Mouse (Mus musculus) liver, adult 10 weeks (tissue): ENCODE data around the gene Sirt4. TPM values are rescaled to one million over a fixed set of nuclear protein-coding genes. Genes with fewer than 3 reads are reported as not detected.

ENCODE experiments used
- polyA plus RNA-seq: library from polyadenylated mRNA; stranded (reverse); fragments of 350-450 nt; fragmentation: Illumina TruSeq; extraction: RNeasy Lipid Tissue Mini Kit (QIAGEN cat#74804); gene quantifications from one replicate; pipeline ENCODE4 v1.2.3, GENCODE M21; 2014; ENCODE audit warnings: low read depth, low replicate concordance

The Sirt4 gene
- 11.3 TPM for polyA plus RNA-seq

DNA sequence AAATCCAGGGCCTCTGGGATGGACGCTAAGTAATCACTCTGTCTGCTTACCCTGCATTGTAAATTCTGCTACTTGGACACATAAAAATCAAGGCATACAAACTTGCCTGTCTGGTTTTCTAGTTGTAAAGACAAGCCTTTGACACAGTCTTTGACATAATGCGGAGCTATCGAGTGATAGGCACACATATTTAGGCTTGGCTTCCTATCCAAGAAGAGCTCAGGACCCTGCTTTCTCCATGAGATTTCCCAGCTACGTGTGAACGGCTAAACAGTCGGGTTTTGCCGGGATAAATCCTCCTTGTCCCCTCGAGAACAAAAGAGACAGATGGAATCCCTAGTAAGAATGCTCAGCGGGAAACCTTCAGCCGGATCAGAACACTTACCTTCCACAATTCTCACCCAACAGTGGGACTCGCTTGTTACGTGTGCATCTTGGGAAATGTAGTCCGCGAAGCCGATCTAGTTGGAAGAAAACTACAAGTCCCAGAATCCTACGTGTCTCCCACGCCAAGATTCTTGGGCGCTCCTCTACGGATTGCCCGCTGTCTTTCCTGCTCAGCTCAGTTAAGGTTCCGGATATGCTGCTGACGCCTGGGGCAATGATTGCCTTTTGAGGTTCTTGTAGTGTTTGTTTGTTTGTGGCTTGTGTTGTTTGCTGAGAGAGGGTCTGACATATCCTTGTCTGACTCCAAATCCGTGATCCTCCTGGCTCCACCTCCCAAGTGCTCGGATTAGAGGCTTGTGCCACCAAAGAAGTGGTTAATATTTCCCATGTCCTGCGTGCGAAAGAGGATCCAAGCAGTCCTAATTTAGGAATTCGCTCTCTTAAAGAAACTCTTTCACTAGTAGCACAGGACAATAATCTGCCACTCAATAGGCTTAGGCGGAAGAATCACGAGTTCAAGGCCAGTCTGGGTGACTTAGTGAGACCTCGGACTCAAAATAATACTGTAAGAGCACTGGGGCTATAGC lies at the start of gene Sirt4:
TSS of gene Sirt4 (minus strand) at position 779 of the 974 bp plus-strand sequence.

DNA sequence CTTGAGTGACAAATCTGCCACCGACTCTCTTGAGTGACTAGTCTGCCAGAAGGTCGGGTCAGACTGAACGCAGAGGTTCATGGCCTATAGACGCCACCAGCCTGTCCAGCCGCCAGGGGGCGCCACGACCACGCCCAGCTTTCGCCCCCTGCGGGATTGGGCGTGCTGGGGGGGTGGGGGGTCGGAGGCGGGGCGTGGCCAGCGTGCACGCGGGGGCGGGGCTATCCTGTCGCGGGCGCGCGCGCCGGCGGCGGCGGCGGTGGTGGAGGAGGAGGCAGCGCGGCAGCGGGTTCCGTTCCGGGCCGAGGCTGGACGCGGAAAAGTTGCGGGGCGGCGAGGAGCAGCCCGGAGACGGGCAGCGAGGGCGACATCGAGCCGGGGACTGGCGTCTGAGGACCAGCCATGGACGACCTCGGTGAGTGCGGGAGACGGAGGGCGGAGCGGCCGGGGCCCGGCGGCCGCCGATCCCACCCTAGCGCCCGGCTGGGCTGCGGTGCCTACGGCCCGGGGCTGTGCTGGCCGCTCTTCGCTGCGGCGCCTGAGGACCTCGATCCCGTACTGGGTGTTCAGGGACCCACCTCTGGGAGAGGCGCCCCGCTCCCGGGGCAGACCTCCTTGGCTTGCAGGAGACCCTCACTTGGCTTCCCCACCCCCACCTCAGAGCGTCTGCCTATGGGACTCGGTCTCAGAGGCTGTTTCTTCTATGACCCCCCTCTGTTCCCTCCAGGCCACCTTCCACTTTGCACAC lies 22.1 kb upstream of the Sirt4 start, which contains the start of gene Pxn:
TSS of gene Pxn (plus strand) at position 223 of the 748 bp plus-strand sequence.

GRCm38 (mm10) chr5:115465642-115466420 lies 18.7 kb downstream of the Sirt4 start, which contains the start of gene Pla2g1b:
Gene Pla2g1b, plus strand, starts transcription at chr5:115466262.

DNA sequence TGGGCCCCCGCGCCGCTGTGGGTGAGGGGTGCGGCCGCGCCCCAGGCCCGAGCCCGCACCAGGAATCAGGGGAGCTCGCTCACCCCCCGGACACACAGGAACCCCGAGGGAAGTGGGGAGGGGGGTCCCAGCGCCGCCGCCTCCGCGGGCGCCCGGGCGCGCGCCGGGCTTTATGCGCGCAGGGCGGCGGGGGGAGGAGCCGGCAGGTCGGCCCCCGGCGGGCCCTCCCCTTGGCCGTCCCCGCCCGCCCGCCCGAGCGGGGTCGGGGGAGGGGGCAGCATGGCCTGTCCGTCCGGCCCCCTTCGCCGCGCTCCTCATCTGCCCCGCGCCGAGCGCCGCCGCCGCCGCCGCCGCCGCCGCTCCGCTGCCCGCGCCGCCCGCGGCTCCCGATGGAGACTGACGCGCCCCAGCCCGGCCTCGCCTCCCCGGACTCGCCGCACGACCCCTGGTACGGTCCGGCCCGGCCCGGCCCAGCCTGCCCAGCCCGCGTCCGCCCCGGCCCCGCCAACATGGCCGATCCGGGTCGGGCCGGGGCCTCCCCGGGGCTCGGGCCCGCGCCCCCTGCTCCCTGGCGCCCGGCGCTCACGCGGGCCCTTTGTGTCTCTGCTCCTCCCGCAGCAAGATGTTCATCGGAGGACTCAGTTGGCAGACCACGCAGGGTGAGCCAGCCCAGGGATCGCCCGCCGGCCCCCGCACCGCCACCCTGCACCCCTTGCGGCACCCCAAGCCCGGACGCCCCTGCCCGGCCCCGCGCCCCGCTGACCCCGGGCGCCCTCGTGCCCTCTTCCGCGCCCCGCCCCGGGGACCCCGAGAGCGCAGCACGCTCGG lies 55.0 kb downstream of the Sirt4 start, which contains the start of gene Msi1:
TSS of gene Msi1 (plus strand) at position 241 of the 828 bp plus-strand sequence.

Other genes starting within 250 kb of the Sirt4 start
- gene Pop5, start 248.9 kb downstream of the Sirt4 start, polyA plus RNA-seq: 15.9 TPM
- 28.3 TPM for gene Rnf10, start 211.8 kb downstream of the Sirt4 start, polyA plus RNA-seq
- gene Coq5, start 205.1 kb downstream of the Sirt4 start, polyA plus RNA-seq: 13.9 TPM
- gene Dynll1, start 183.7 kb downstream of the Sirt4 start, polyA plus RNA-seq: 72.8 TPM
- gene Srsf9, start 157.5 kb downstream of the Sirt4 start, polyA plus RNA-seq: 21.8 TPM
- 31.2 TPM for gene Gatc, start 143.5 kb downstream of the Sirt4 start, polyA plus RNA-seq
- gene Triap1, start 143.5 kb downstream of the Sirt4 start, polyA plus RNA-seq: 8.7 TPM
- gene Cox6a1, start 135.7 kb downstream of the Sirt4 start, polyA plus RNA-seq: 86.1 TPM
- not detected for gene Msi1, start 55.1 kb downstream of the Sirt4 start, polyA plus RNA-seq
- gene Pla2g1b, start 18.5 kb downstream of the Sirt4 start, polyA plus RNA-seq: not detected
- 5.9 TPM for gene Pxn, start 22.0 kb upstream of the Sirt4 start, polyA plus RNA-seq
- 31.0 TPM for gene Rplp0, start 74.7 kb upstream of the Sirt4 start, polyA plus RNA-seq
- 1.6 TPM for gene Gcn1l1, start 80.5 kb upstream of the Sirt4 start, polyA plus RNA-seq
- gene Rab35, start 147.2 kb upstream of the Sirt4 start, polyA plus RNA-seq: 5.1 TPM
- gene Bicdl1, start 246.9 kb upstream of the Sirt4 start, polyA plus RNA-seq: 0.24 TPM